Mouse (Mus musculus) right cerebral cortex, postnatal 25 days (tissue): ENCODE results near the gene Gm21973.

Source experiments
- DNase-seq: peaks from one replicate; pipeline ENCODE4 v3.0.0; 2022

Gene Gm21973

DNA sequence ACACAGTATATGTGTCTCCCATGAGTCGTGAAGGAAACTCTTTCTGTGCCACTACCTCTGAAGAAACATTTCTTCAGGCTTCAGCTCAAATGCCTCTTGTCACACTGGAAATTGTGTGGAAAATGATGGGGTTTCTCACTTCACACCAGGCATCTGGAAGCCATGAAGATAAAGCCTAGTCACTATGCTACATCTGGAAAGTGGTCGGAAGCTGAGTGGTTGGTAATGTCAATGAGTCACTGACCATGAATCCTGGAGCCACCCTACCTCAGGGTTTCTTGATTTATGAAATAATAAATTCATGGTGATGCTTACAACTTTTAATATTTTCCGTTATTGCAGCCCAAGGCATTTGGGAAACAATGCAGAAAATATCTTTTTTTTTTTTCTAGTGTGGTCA, 84.7 kb downstream of the Gm21973 start:
- no peak for DNase-seq

DNA sequence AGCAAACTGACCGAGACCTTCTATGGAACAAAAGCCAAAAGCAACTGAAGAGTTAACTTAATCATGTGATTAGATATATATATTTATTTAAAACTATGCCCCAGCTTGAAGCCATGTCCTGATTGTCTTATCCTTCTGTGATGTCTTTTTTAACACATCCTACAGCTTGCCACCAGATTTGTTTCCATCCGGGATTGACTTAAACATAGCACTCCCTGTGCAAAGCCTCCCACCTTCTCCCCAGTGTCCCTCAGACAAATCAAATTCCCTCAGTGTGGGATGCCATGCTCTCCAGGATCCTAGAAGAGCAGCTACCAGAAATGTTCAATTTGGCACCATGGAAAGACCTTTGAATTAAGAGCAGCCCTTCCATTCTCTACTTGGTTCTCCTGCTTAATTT, 85.7 kb downstream of the Gm21973 start:
- no peak for DNase-seq

DNA sequence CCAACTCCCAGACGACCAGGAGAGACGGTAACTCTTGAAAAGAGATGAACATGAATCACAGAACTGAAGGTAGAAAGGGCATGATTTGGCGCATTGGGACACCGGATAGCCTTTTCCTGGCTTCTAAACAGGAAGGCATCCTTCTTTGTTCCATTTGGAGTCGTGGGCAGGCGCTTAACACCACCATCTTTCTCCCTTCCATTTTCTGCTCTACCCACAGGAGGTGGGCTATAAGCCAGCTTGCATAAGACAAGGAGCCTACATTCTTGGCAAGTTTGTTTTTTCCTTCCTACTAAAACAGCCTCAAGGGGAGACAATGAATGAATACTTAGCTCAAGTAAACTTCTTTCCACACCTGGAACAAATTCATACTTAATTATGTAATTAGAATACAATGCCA, 88.5 kb downstream of the Gm21973 start:
- DNase-seq = no peak

DNA sequence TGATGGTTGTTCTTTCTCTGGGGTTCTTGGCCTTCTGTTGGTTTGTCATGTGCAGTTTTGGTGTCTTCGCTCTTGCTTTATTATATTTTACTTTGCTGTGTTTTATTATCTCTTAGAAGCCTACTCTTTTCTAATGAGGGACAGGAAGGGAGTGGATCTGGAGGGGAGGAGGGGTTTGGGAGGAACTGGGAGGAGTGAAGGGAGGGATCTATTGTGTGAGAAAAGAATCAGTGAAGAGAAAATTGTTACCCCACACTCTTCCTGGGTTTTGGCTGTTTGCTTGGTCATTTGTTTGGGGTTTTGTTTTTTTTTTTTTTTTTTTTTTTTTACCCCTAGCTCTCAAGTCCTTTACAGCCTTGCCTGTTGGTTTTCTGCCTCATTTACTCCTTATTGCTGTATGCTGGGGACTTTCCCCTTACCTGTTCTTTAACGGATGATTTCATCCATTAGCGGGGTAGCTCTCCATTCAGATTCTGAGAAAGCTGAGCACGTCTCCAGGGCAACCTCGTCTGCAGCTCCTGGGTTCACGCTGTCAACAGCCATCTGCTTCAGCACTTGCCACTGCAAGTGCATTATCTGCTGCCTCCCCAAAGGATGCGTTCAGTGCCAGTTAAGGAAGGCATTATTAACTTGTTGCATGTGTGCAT, 96.1 kb downstream of the Gm21973 start:
- DNase-seq = no peak

DNA sequence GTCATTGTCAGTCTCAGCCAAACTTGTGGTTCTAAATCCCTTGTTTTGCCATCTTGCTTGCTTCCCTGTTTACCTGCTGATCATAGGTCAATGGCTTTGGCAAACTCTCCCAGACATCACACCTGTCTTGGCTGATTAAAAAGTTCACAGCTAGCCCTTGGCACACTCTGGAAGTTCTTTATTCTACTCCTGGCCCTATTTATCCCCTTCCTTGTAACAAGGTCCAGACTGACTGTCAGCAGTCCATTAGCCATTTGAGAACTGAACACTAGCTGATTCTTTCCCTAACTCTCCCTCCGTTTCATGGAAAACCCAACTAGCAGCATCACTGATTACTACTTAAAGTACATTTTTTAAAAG, 96.6 kb downstream of the Gm21973 start:
- no peak for DNase-seq
